Mouse (Mus musculus) left cerebral cortex, postnatal 4 days (tissue): ENCODE results near the gene Tssk2. TPM values are rescaled to one million over a fixed set of nuclear protein-coding genes. Genes with fewer than 3 reads are reported as not detected.

ENCODE experiments used
- DNase-seq: peaks from one replicate; pipeline ENCODE4 v3.0.0-alpha.2; 2022
- intact Hi-C: fragments of 180-260 bp; cut with DNase I; formaldehyde crosslinking; loops from one replicate; pipeline ENCODE4 v1.15.1; 2025
- total RNA-seq, 2 experiments: library from RNA; stranded (reverse); gene quantifications; 2 replicates each; pipeline ENCODE4 v1.2.3; 2021

Gene Tssk2
- total RNA-seq, 2 experiments from 2014 or later = not detected

GRCm38 (mm10) chr16:17943466-17943865 is 45.0 kb downstream of the Tssk2 start:
- DNase-seq = no peak
- intact Hi-C loops = no loop called here

- DNase-seq = no peak
- intact Hi-C loops = no loop called here
These were observed 46.8 kb downstream of the Tssk2 start for GRCm38 (mm10) chr16:17945081-17945831.

- intact Hi-C loops = no loop called here
- DNase-seq = no peak
These were observed 51.0 kb downstream of the Tssk2 start for GRCm38 (mm10) chr16:17949421-17949877.

Other genes with a start within 250 kb of the Tssk2 start
- gene Med15, start 165.7 kb upstream of the Tssk2 start, total RNA-seq = 10 to 100 TPM; 78.9 to 80.8 TPM
- gene Klhl22, start 139.0 kb upstream of the Tssk2 start, total RNA-seq = 10 to 100 TPM; 86.2 to 95.3 TPM
- 1 to 10 TPM; 5.6 to 6.3 TPM for gene Scarf2, start 101.4 kb upstream of the Tssk2 start, total RNA-seq
- 1 to 10 TPM; 3.9 to 4.3 TPM for gene B830017H08Rik, start 65.5 kb upstream of the Tssk2 start, total RNA-seq
- gene Car15, start 60.3 kb upstream of the Tssk2 start, total RNA-seq = 1 to 10 TPM; 6.8 to 7.1 TPM
- gene Gm20518, start 7.0 kb upstream of the Tssk2 start, total RNA-seq = 1 to 10 TPM in 1 of 2 experiments, under 1 TPM in 1; 0.77 to 1.2 TPM
- not detected for gene Tssk1, start 4.4 kb upstream of the Tssk2 start, total RNA-seq
- 100 to 1,000 TPM; 116 to 123 TPM for gene Dgcr2, start 75 bp upstream of the Tssk2 start, total RNA-seq
- 10 to 100 TPM; 40.7 to 45.1 TPM for gene Ess2, start 12.7 kb downstream of the Tssk2 start, total RNA-seq
- not detected for gene Gsc2, start 16.4 kb downstream of the Tssk2 start, total RNA-seq
- 100 to 1,000 TPM; 107 TPM for gene Slc25a1, start 29.6 kb downstream of the Tssk2 start, total RNA-seq
- not detected for gene Vpreb2, start 81.8 kb downstream of the Tssk2 start, total RNA-seq
- 10 to 100 TPM; 80.9 to 85.8 TPM for gene Dgcr6, start 154.2 kb downstream of the Tssk2 start, total RNA-seq
- 1 to 10 TPM; 4.8 to 6.4 TPM for gene Prodh, start 191.6 kb downstream of the Tssk2 start, total RNA-seq
- 10 to 100 TPM; 63.1 to 63.3 TPM for gene Rtn4r, start 229.0 kb downstream of the Tssk2 start, total RNA-seq